Mouse (Mus musculus) neural tube, embryonic 15.5 days (tissue): ENCODE results near the gene Rhobtb1. TPM values are rescaled to one million over a fixed set of nuclear protein-coding genes. Genes with fewer than 3 reads are reported as not detected.
A peak's percentile ranks its signal among the peaks of the same experiment; 100 is the strongest.

Experiments
- ATAC-seq: fragments of 200-750 bp; cut with Nextera tagmentation; 2 replicates; pipeline ENCODE4 v1.8.0; 2017; ENCODE audit warnings: mild to moderate bottlenecking, moderate TSS enrichment, moderate library complexity; ENCODE audit not compliant: low FRiP score
- H3K27ac ChIP-seq: fragments of 300-500 bp; sonication (generic); replicated peaks from 2 replicates; pipeline ENCODE4 v1.5.1; 2015; ENCODE audit warnings: mild to moderate bottlenecking, inconsistent platforms
- H3K27me3 ChIP-seq: fragments of 300-500 bp; sonication (generic); replicated peaks from 2 replicates; pipeline ENCODE4 v1.6.1; 2015; ENCODE audit warnings: inconsistent platforms
- H3K36me3 ChIP-seq: fragments of 300-500 bp; sonication (generic); 2 replicates; pipeline ENCODE4 v1.6.1; 2015; ENCODE audit warnings: inconsistent platforms
- H3K4me1 ChIP-seq: fragments of 300-500 bp; sonication (generic); 2 replicates; pipeline ENCODE4 v1.6.1; 2015; ENCODE audit warnings: inconsistent platforms
- H3K4me2 ChIP-seq: fragments of 300-500 bp; sonication (generic); 2 replicates; pipeline ENCODE4 v1.6.1; 2015; ENCODE audit warnings: inconsistent platforms, mild to moderate bottlenecking, moderate library complexity
- H3K4me3 ChIP-seq: fragments of 300-500 bp; sonication (generic); replicated peaks from 2 replicates; pipeline ENCODE4 v1.5.1; 2015; ENCODE audit warnings: mild to moderate bottlenecking, inconsistent platforms
- H3K9ac ChIP-seq: fragments of 300-500 bp; sonication (generic); replicated peaks from 2 replicates; pipeline ENCODE4 v1.6.1; 2015; ENCODE audit warnings: mild to moderate bottlenecking, inconsistent platforms
- H3K9me3 ChIP-seq: fragments of 300-500 bp; sonication (generic); replicated peaks from 2 replicates; pipeline ENCODE4 v1.6.1; 2016; ENCODE audit warnings: inconsistent platforms
- WGBS: fragments of 180-500 bp; shearing (Covaris S2); methylation state at CpG from one replicate; pipeline ENCODE4 v1.1.7; 2015; ENCODE audit warnings: mixed read lengths; 5-methylcytosine and 5-hydroxymethylcytosine counted together
- polyA plus RNA-seq: library from polyadenylated mRNA; unstranded; fragments of >200 nt; fragmentation: Nextera tagmentation; extraction: Ambion mirVana; gene quantifications from 2 replicates; pipeline ENCODE4 v1.2.1, GENCODE M21; 2015

The Rhobtb1 gene
- polyA plus RNA-seq, 1 experiment from 2014 or later = 15.7 TPM

- Histone ChIP-seq H3K4me1 (peaks cover 19% of the 10 kb centered on the region), H3K27me3 (no peaks in the 10 kb centered on the region), H3K36me3 (no peaks in the 10 kb centered on the region), H3K4me2 (no peak overlapping the region), H3K9me3 (no peaks in the 10 kb centered on the region), H3K4me3 (no peak overlapping the region), H3K27ac (peak overlapping the region; percentile 61), H3K9ac (no peak overlapping the region)
- peak; percentile 63; the same call in 1 of the 2 replicates for ATAC-seq
- WGBS = 48% methylated on average over 16 of the region's 16 CpGs
Observed at GRCm38 (mm10) chr10:69334271-69335194, 183.3 kb downstream of the Rhobtb1 start.

- 31% methylated on average over 7 of the region's 7 CpGs for WGBS
- Histone ChIP-seq H3K36me3 (no peaks in the 10 kb centered on the region), H3K4me2 (no peak overlapping the region), H3K4me1 (peaks cover 19% of the 10 kb centered on the region), H3K9ac (no peak overlapping the region), H3K4me3 (no peak overlapping the region), H3K27ac (peak overlapping the region; percentile 23; the same call in 1 of the 2 replicates), H3K27me3 (no peaks in the 10 kb centered on the region), H3K9me3 (no peaks in the 10 kb centered on the region)
- peak; percentile 72 for ATAC-seq
Observed at GRCm38 (mm10) chr10:69335195-69335536, 183.9 kb downstream of the Rhobtb1 start.

GRCm38 (mm10) chr10:69335611-69336010 lies 184.4 kb downstream of the Rhobtb1 start:
- WGBS = 85% methylated on average over 4 of the region's 4 CpGs
- Histone ChIP-seq H3K9ac (no peak overlapping the region), H3K9me3 (no peaks in the 10 kb centered on the region), H3K27ac (peak overlapping the region; percentile 23; the same call in 1 of the 2 replicates), H3K36me3 (no peaks in the 10 kb centered on the region), H3K4me2 (no peak overlapping the region), H3K4me3 (no peak overlapping the region), H3K27me3 (no peaks in the 10 kb centered on the region), H3K4me1 (peaks cover 19% of the 10 kb centered on the region)
- 0 out of 2 replicates have a peak, but pooled peaks have one; percentile 7 for ATAC-seq

- Histone ChIP-seq H3K4me3 (no peak overlapping the region), H3K27me3 (no peaks in the 10 kb centered on the region), H3K36me3 (no peaks in the 10 kb centered on the region), H3K9ac (no peak overlapping the region), H3K9me3 (no peaks in the 10 kb centered on the region), H3K4me2 (no peak overlapping the region), H3K27ac (no peak overlapping the region), H3K4me1 (peaks cover 19% of the 10 kb centered on the region)
- WGBS = 93% methylated on average over 11 of the region's 11 CpGs
- no peak for ATAC-seq
Observed at GRCm38 (mm10) chr10:69336219-69336618, 185.0 kb downstream of the Rhobtb1 start.

GRCm38 (mm10) chr10:69340001-69340400 lies 188.8 kb downstream of the Rhobtb1 start:
- no peak overlapping the region for H3K4me3 ChIP-seq
- no peak overlapping the region for H3K27ac ChIP-seq
- no peaks in the 10 kb centered on the region for H3K9me3 ChIP-seq
- peaks cover 8% of the 10 kb centered on the region for H3K4me1 ChIP-seq
- no peaks in the 10 kb centered on the region for H3K36me3 ChIP-seq
- no peak overlapping the region for H3K4me2 ChIP-seq
- H3K9ac ChIP-seq = no peak overlapping the region
- H3K27me3 ChIP-seq = no peaks in the 10 kb centered on the region
- 93% methylated on average over 6 of the region's 6 CpGs for WGBS
- ATAC-seq = no peak

Other genes starting within 250 kb of the Rhobtb1 start
- 1.3 and 1.4 TPM in 2 replicates for gene A930033H14Rik, start 61.7 kb downstream of the Rhobtb1 start, polyA plus RNA-seq
- gene Cdk1, start 201.5 kb downstream of the Rhobtb1 start, polyA plus RNA-seq = 54.8 and 142 TPM in 2 replicates
- 84.8 and 89.5 TPM in 2 replicates for gene Ank3, start 247.3 kb downstream of the Rhobtb1 start, polyA plus RNA-seq